Mouse (Mus musculus) forebrain, embryonic 11.5 days (tissue): ENCODE results near the gene Dbndd2. TPM values are rescaled to one million over a fixed set of nuclear protein-coding genes. Genes with fewer than 3 reads are reported as not detected.

ENCODE experiments used
- ATAC-seq: fragments of 200-750 bp; cut with Nextera tagmentation; replicated peaks from 2 replicates; pipeline ENCODE4 v1.8.0; 2017; ENCODE audit warnings: moderate TSS enrichment; ENCODE audit not compliant: low FRiP score
- DNase-seq: peaks from one replicate; pipeline ENCODE4 v3.0.0-alpha.2; 2017; ENCODE audit warnings: low spot score
- H3K27ac ChIP-seq: fragments of 300-500 bp; sonication (generic); 2 replicates; pipeline ENCODE4 v1.5.1; 2014; ENCODE audit warnings: low read depth, low read length
- H3K27me3 ChIP-seq: fragments of 300-500 bp; sonication (generic); 2 replicates; pipeline ENCODE4 v1.6.1; 2014; ENCODE audit warnings: mild to moderate bottlenecking, low read length, mixed read lengths; ENCODE audit not compliant: control insufficient read depth, insufficient read depth
- H3K36me3 ChIP-seq: fragments of 300-500 bp; sonication (generic); 2 replicates; pipeline ENCODE4 v1.6.1; 2014; ENCODE audit warnings: mild to moderate bottlenecking, low read length, moderate library complexity, mixed read lengths; ENCODE audit not compliant: control insufficient read depth, insufficient read depth
- H3K4me1 ChIP-seq: fragments of 300-500 bp; sonication (generic); replicated peaks from 2 replicates; pipeline ENCODE4 v1.6.1; 2014; ENCODE audit warnings: low read length, mixed read lengths; ENCODE audit not compliant: control insufficient read depth, insufficient read depth
- H3K4me2 ChIP-seq: fragments of 300-500 bp; sonication (generic); 2 replicates; pipeline ENCODE4 v1.6.1; 2014; ENCODE audit warnings: low read depth, mild to moderate bottlenecking, low read length, moderate library complexity, mixed read lengths; ENCODE audit not compliant: severe bottlenecking
- H3K4me3 ChIP-seq: fragments of 300-500 bp; sonication (generic); 2 replicates; pipeline ENCODE4 v1.5.1; 2014; ENCODE audit warnings: low read depth, low read length
- H3K9ac ChIP-seq: fragments of 300-500 bp; sonication (generic); 2 replicates; pipeline ENCODE4 v1.6.1; 2014; ENCODE audit warnings: low read length
- H3K9me3 ChIP-seq: fragments of 300-500 bp; sonication (generic); 2 replicates; pipeline ENCODE4 v1.6.1; 2016; ENCODE audit warnings: low read length, mixed read lengths; ENCODE audit not compliant: control insufficient read depth
- WGBS: fragments of 180-500 bp; shearing (Covaris S2); extraction: QIAGEN DNeasy Blood & Tissue Kit; methylation state at CpG from one replicate; pipeline ENCODE4 v1.1.7; 2014; 5-methylcytosine and 5-hydroxymethylcytosine counted together
- polyA plus RNA-seq: library from polyadenylated mRNA; unstranded; fragments of >200 nt; fragmentation: Nextera tagmentation; extraction: Ambion mirVana; gene quantifications from 2 replicates; pipeline ENCODE4 v1.2.1, GENCODE M21; 2014

Dbndd2 gene
- polyA plus RNA-seq, 1 experiment from 2014 or later, result 3.4 TPM

GRCm38 (mm10) chr2:164500511-164500910 lies 14.6 kb downstream of the Dbndd2 start:
- no peak for DNase-seq
- Histone ChIP-seq H3K4me1 (no peaks in the 10 kb centered on the region; the same call in 1 of the 2 replicates), H3K9me3 (peaks cover 3% of the 10 kb centered on the region; the same call in 1 of the 2 replicates), H3K27me3 (no peaks in the 10 kb centered on the region), H3K4me2 (no peak overlapping the region), H3K4me3 (no peak overlapping the region), H3K36me3 (peaks cover 19% of the 10 kb centered on the region), H3K9ac (no peak overlapping the region), H3K27ac (no peak overlapping the region)
- no peak for ATAC-seq
- 92% methylated on average over 7 of the region's 7 CpGs for WGBS

GRCm38 (mm10) chr2:164504919-164505318 lies 19.0 kb downstream of the Dbndd2 start:
- H3K4me3 ChIP-seq, result no peak overlapping the region
- peaks cover 3% of the 10 kb centered on the region; the same call in 1 of the 2 replicates for H3K9me3 ChIP-seq
- ATAC-seq (no peak), DNase-seq (no peak)
- H3K36me3 ChIP-seq, result peaks cover 21% of the 10 kb centered on the region
- no peak overlapping the region for H3K9ac ChIP-seq
- H3K4me2 ChIP-seq, result no peak overlapping the region
- 98% methylated on average over 3 of the region's 3 CpGs for WGBS
- H3K27me3 ChIP-seq, result no peaks in the 10 kb centered on the region
- no peaks in the 10 kb centered on the region for H3K4me1 ChIP-seq
- H3K27ac ChIP-seq, result no peak overlapping the region

- no peak overlapping the region for H3K4me2 ChIP-seq
- no peaks in the 10 kb centered on the region for H3K27me3 ChIP-seq
- H3K27ac ChIP-seq, result no peak overlapping the region
- no peak overlapping the region for H3K4me3 ChIP-seq
- peaks cover 21% of the 10 kb centered on the region for H3K36me3 ChIP-seq
- no peaks in the 10 kb centered on the region for H3K4me1 ChIP-seq
- H3K9me3 ChIP-seq, result peaks cover 3% of the 10 kb centered on the region; the same call in 1 of the 2 replicates
- ATAC-seq, result no peak
- 92% methylated on average over 4 of the region's 4 CpGs for WGBS
- no peak for DNase-seq
- H3K9ac ChIP-seq, result no peak overlapping the region
Measured at GRCm38 (mm10) chr2:164505619-164506347, 19.9 kb downstream of the Dbndd2 start.

- H3K9me3 ChIP-seq, result peaks cover 3% of the 10 kb centered on the region; the same call in 1 of the 2 replicates
- 81% methylated on average over 19 of the region's 19 CpGs for WGBS
- DNase-seq (no peak), ATAC-seq (no peak)
- H3K27me3 ChIP-seq, result no peaks in the 10 kb centered on the region
- H3K4me2 ChIP-seq, result no peak overlapping the region
- H3K9ac ChIP-seq, result no peak overlapping the region
- H3K4me1 ChIP-seq, result no peaks in the 10 kb centered on the region
- H3K4me3 ChIP-seq, result no peak overlapping the region
- peaks cover 16% of the 10 kb centered on the region for H3K36me3 ChIP-seq
- H3K27ac ChIP-seq, result no peak overlapping the region
Measured at GRCm38 (mm10) chr2:164507811-164508210, 21.9 kb downstream of the Dbndd2 start.

- Histone ChIP-seq H3K27me3 (no peaks in the 10 kb centered on the region), H3K36me3 (peaks cover 2% of the 10 kb centered on the region; the same call in 1 of the 2 replicates), H3K9me3 (no peaks in the 10 kb centered on the region), H3K27ac (no peak overlapping the region), H3K4me1 (no peaks in the 10 kb centered on the region), H3K4me3 (no peak overlapping the region), H3K9ac (no peak overlapping the region), H3K4me2 (no peak overlapping the region)
- DNase-seq (no peak), ATAC-seq (no peak)
- 45% methylated on average over 5 of the region's 5 CpGs for WGBS
Measured at GRCm38 (mm10) chr2:164510621-164511190, 24.8 kb downstream of the Dbndd2 start.

GRCm38 (mm10) chr2:164512121-164512909 lies 26.4 kb downstream of the Dbndd2 start:
- Histone ChIP-seq H3K36me3 (no peaks in the 10 kb centered on the region), H3K4me1 (no peaks in the 10 kb centered on the region), H3K9ac (no peak overlapping the region), H3K4me3 (no peak overlapping the region), H3K9me3 (no peaks in the 10 kb centered on the region), H3K27me3 (no peaks in the 10 kb centered on the region), H3K4me2 (no peak overlapping the region), H3K27ac (no peak overlapping the region)
- no peak for ATAC-seq
- DNase-seq, result no peak
- 70% methylated on average over 11 of the region's 14 CpGs for WGBS

- Histone ChIP-seq H3K9me3 (no peaks in the 10 kb centered on the region), H3K4me2 (no peak overlapping the region), H3K9ac (no peak overlapping the region), H3K4me1 (no peaks in the 10 kb centered on the region), H3K27me3 (no peaks in the 10 kb centered on the region), H3K27ac (no peak overlapping the region), H3K36me3 (no peaks in the 10 kb centered on the region), H3K4me3 (no peak overlapping the region)
- DNase-seq, result no peak
- 76% methylated on average over 8 of the region's 8 CpGs for WGBS
- no peak for ATAC-seq
Measured at GRCm38 (mm10) chr2:164513389-164513788, 27.5 kb downstream of the Dbndd2 start.

GRCm38 (mm10) chr2:164514916-164515315 lies 29.0 kb downstream of the Dbndd2 start:
- DNase-seq (no peak), ATAC-seq (no peak)
- H3K27me3 ChIP-seq, result no peaks in the 10 kb centered on the region
- no peak overlapping the region for H3K4me2 ChIP-seq
- 68% methylated on average over 3 of the region's 3 CpGs for WGBS
- no peaks in the 10 kb centered on the region for H3K4me1 ChIP-seq
- H3K36me3 ChIP-seq, result no peaks in the 10 kb centered on the region
- no peaks in the 10 kb centered on the region for H3K9me3 ChIP-seq
- no peak overlapping the region for H3K27ac ChIP-seq
- no peak overlapping the region for H3K9ac ChIP-seq
- no peak overlapping the region for H3K4me3 ChIP-seq
